Mouse (Mus musculus): ENCODE measurements around the gene Misp.

Misp gene

GRCm38 (mm10) chr10:79873715-79874289 lies 53.0 kb downstream of the Misp start:
- no peak for DNase-seq (ENCODE audit: low read depth, low spot score)

- DNase-seq (ENCODE audit: low read depth, low spot score), result no peak
These were observed 53.6 kb downstream of the Misp start, which contains the start of the genes Prtn3 and Plppr3 for GRCm38 (mm10) chr10:79874290-79874862. TSS of gene Prtn3 (plus strand) at chr10:79874476. TSS of gene Plppr3 (minus strand) at chr10:79874634.

- no peak for DNase-seq (ENCODE audit: low read depth, low spot score)
These were observed 56.4 kb downstream of the Misp start for GRCm38 (mm10) chr10:79877174-79877573.

GRCm38 (mm10) chr10:79877757-79878156 lies 57.0 kb downstream of the Misp start:
- DNase-seq (ENCODE audit: low read depth, low spot score), result no peak

- DNase-seq (ENCODE audit: low read depth, low spot score), result no peak
These were observed 58.7 kb downstream of the Misp start for GRCm38 (mm10) chr10:79879527-79879926.
